Mouse (Mus musculus) bone marrow, adult 2 months (tissue): ENCODE measurements around the gene Chst4. TPM values are rescaled to one million over a fixed set of nuclear protein-coding genes. Genes with fewer than 3 reads are reported as not detected.
"Not testable (repeated sequence)": the region's sequence is repeated elsewhere in the genome, so short reads cannot be mapped to it uniquely, and the experiment has no call there.

Source experiments
- H3K27ac ChIP-seq: fragments of 200-500 bp; 2 replicates; pipeline ENCODE4 v1.5.1; 2012; ENCODE audit warnings: low read depth, mild to moderate bottlenecking, control low read depth, inconsistent platforms, low read length; ENCODE audit not compliant: control insufficient read depth, poor library complexity, insufficient read depth
- H3K4me1 ChIP-seq: fragments of 200-500 bp; 2 replicates; pipeline ENCODE4 v1.6.1; 2011; ENCODE audit warnings: low read length; ENCODE audit not compliant: control insufficient read depth, insufficient read depth
- H3K4me3 ChIP-seq: fragments of 200-500 bp; replicated peaks from 2 replicates; pipeline ENCODE3; 2011; ENCODE audit warnings: mild to moderate bottlenecking, low read depth, low read length, control low read depth; ENCODE audit not compliant: control insufficient read depth
- CTCF ChIP-seq: fragments of 200-500 bp; IDR thresholded peaks from 2 replicates; pipeline ENCODE4 v1.5.1; 2011; ENCODE audit warnings: low read length, control low read depth; ENCODE audit not compliant: control insufficient read depth, insufficient read depth
- POLR2A ChIP-seq: fragments of 200-500 bp; IDR thresholded peaks from 2 replicates; pipeline ENCODE4 v1.6.1; 2011; ENCODE audit warnings: low read depth, mild to moderate bottlenecking, control low read depth, low read length, borderline replicate concordance; ENCODE audit not compliant: control insufficient read depth
- WGBS: fragments of 180-500 bp; shearing (Covaris S2); methylation state at CpG from one replicate; pipeline ENCODE4 v1.1.7; 2018; 5-methylcytosine and 5-hydroxymethylcytosine counted together
- polyA plus RNA-seq: library from polyadenylated mRNA; stranded (reverse); fragments of >200 nt; gene quantifications from 2 replicates; pipeline ENCODE4 v1.2.4, GENCODE M21; 2011; ENCODE audit warnings: low replicate concordance; ENCODE audit not compliant: missing spikeins, insufficient read depth, insufficient read length

The Chst4 gene
- polyA plus RNA-seq, 1 experiment, result not detected

- Histone ChIP-seq H3K27ac (no peak overlapping the region), H3K4me1 (no peaks in the 10 kb centered on the region), H3K4me3 (no peak overlapping the region)
- TF ChIP-seq CTCF, result no peak
- TF ChIP-seq POLR2A, result no peak
- WGBS, result 89% methylated on average over 18 of the region's 18 CpGs
These were observed 25.2 kb upstream of the Chst4 start for GRCm38 (mm10) chr8:110064606-110065365.

GRCm38 (mm10) chr8:110064161-110064560, 24.6 kb upstream of the Chst4 start:
- 64% methylated on average over 9 of the region's 9 CpGs for WGBS
- Histone ChIP-seq H3K4me3 (no peak overlapping the region), H3K4me1 (no peaks in the 10 kb centered on the region), H3K27ac (no peak overlapping the region)
- TF ChIP-seq POLR2A, result no peak
- no peak for TF ChIP-seq CTCF

- Histone ChIP-seq H3K4me3 (no peak overlapping the region), H3K27ac (no peak overlapping the region), H3K4me1 (no peaks in the 10 kb centered on the region)
- WGBS, result 65% methylated on average over 8 of the region's 8 CpGs
- TF ChIP-seq CTCF (no peak), POLR2A (no peak)
These were observed 18.7 kb upstream of the Chst4 start for GRCm38 (mm10) chr8:110058207-110058606.

- TF ChIP-seq CTCF, result no peak
- no peak for TF ChIP-seq POLR2A
- 71% methylated on average over 6 of the region's 6 CpGs for WGBS
- Histone ChIP-seq H3K4me3 (no peak overlapping the region), H3K4me1 (no peaks in the 10 kb centered on the region), H3K27ac (no peak overlapping the region)
These were observed 11.7 kb upstream of the Chst4 start for GRCm38 (mm10) chr8:110051208-110051607.

- TF ChIP-seq POLR2A, result no peak
- no peaks in the 10 kb centered on the region for H3K4me1 ChIP-seq
- no peak overlapping the region for H3K4me3 ChIP-seq
- WGBS, result 64% methylated on average over 4 of the region's 4 CpGs
- no peak overlapping the region for H3K27ac ChIP-seq
These were observed 969 bp upstream of the Chst4 start for GRCm38 (mm10) chr8:110040509-110040908.

- H3K27ac ChIP-seq, result no peak overlapping the region
- 58% methylated on average over 7 of the region's 7 CpGs for WGBS
- H3K4me3 ChIP-seq, result no peak overlapping the region
- H3K4me1 ChIP-seq, result no peaks in the 10 kb centered on the region
- TF ChIP-seq POLR2A, result no peak
- no peak for TF ChIP-seq CTCF
These were observed 324 bp downstream of the Chst4 start for GRCm38 (mm10) chr8:110039216-110039615.

GRCm38 (mm10) chr8:110036156-110036555, 3.4 kb downstream of the Chst4 start:
- Histone ChIP-seq H3K27ac (no peak overlapping the region), H3K4me1 (no peaks in the 10 kb centered on the region), H3K4me3 (no peak overlapping the region)
- TF ChIP-seq CTCF (no peak), POLR2A (no peak)
- 30% methylated on average over 2 of the region's 2 CpGs for WGBS

- Histone ChIP-seq H3K4me1 (no peaks in the 10 kb centered on the region), H3K4me3 (no peak overlapping the region), H3K27ac (no peak overlapping the region)
- TF ChIP-seq CTCF (no peak), POLR2A (no peak)
- 83% methylated on average over 4 of the region's 4 CpGs for WGBS
These were observed 5.2 kb downstream of the Chst4 start for GRCm38 (mm10) chr8:110034331-110034730.

GRCm38 (mm10) chr8:110033771-110034170, 5.8 kb downstream of the Chst4 start:
- 52% methylated on average over 8 of the region's 8 CpGs for WGBS
- H3K27ac ChIP-seq, H3K4me1 ChIP-seq, H3K4me3 ChIP-seq: not testable (repeated sequence)
